Mouse (Mus musculus): ENCODE measurements around the gene Klc3.

- TF ChIP-seq POLR2A (IDR thresholded peaks at IDR 0.05; ENCODE audit: borderline replicate concordance, extremely low read depth, insufficient read depth, insufficient read length, poor library complexity, severe bottlenecking): no peak
- no peak for TF ChIP-seq CTCF (IDR thresholded peaks at IDR 0.05; ENCODE audit: borderline replicate concordance, extremely low read depth, insufficient read depth, insufficient read length)
Observed at GRCm38 (mm10) chr7:19359892-19360641, 43.8 kb downstream of the Klc3 start.
